Mouse (Mus musculus): ENCODE measurements at regions not wholly inside any gene's neighbourhood (a gene's known extent, or its start where the extent isn't known, plus 50 kb on each side); places are given as distances from the start of the nearest gene placed in this dataset.

DNA sequence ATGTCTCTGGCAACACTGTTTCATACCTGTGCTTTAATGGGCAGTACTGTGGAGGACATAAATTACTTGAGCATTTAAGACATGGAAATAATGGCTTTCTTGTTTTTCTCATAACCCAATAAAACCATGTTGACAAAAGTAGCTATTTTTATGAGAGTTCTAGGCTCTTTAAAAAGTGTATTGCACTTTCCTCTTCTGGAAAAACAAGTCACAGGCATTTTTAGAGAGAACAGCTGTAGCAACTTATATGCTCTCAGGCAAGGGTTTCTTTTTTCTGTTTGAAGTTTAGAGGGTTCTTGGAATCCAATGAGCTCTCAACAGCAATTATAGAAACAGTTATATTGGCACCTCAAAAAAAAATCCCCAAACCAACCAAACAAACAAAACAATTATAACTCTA is 153.6 kb downstream of the Ackr3 start:
- TF ChIP-seq CTCF (IDR thresholded peaks at IDR 0.05; ENCODE audit: low read depth, low read length) (no peak), POLR2A (IDR thresholded peaks at IDR 0.05; ENCODE audit: extremely low read depth, insufficient read depth, low read length) (no peak)

Measured in liver, adult 2 months (tissue).